Mouse (Mus musculus) kidney, adult 18-20 months (tissue): ENCODE results near the gene Cx3cr1.
"Not testable (repeated sequence)": the region's sequence is repeated elsewhere in the genome, so short reads cannot be mapped to it uniquely, and the experiment has no call there.

ENCODE experiments used
- DNase-seq: peaks from one replicate; pipeline ENCODE4 v3.0.0; 2021

Cx3cr1 gene

GRCm38 (mm10) chr9:120023086-120023811, 46.4 kb downstream of the Cx3cr1 start, which contains the start of gene Xirp1:
Xirp1 (minus strand) TSS chr9:120023598.
- no peak for DNase-seq

- no peak for DNase-seq
Observed at GRCm38 (mm10) chr9:120021164-120021563, 48.5 kb downstream of the Cx3cr1 start.

GRCm38 (mm10) chr9:120020285-120020890, 49.3 kb downstream of the Cx3cr1 start:
- peak; percentile 81 for DNase-seq

- no peak for DNase-seq
Observed at GRCm38 (mm10) chr9:120016956-120017355, 52.7 kb downstream of the Cx3cr1 start.

GRCm38 (mm10) chr9:120014828-120015227, 54.9 kb downstream of the Cx3cr1 start:
- DNase-seq: no peak

- no peak for DNase-seq
Observed at GRCm38 (mm10) chr9:120013251-120013820, 56.3 kb downstream of the Cx3cr1 start.

GRCm38 (mm10) chr9:120012781-120013180, 56.9 kb downstream of the Cx3cr1 start:
- DNase-seq: no peak

GRCm38 (mm10) chr9:120012161-120012560, 57.5 kb downstream of the Cx3cr1 start:
- DNase-seq: not testable (repeated sequence)

- no peak for DNase-seq
Observed at GRCm38 (mm10) chr9:120011533-120011932, 58.1 kb downstream of the Cx3cr1 start.

GRCm38 (mm10) chr9:120010781-120011511, 58.7 kb downstream of the Cx3cr1 start:
- peak; percentile 100 for DNase-seq

GRCm38 (mm10) chr9:120009871-120010270, 59.8 kb downstream of the Cx3cr1 start:
- no peak for DNase-seq

GRCm38 (mm10) chr9:120009226-120009841, 60.3 kb downstream of the Cx3cr1 start:
- DNase-seq: no peak

GRCm38 (mm10) chr9:120007833-120008232, 61.8 kb downstream of the Cx3cr1 start:
- no peak for DNase-seq

- no peak for DNase-seq
Observed at GRCm38 (mm10) chr9:120005936-120006335, 63.7 kb downstream of the Cx3cr1 start.

- no peak for DNase-seq
Observed at GRCm38 (mm10) chr9:120002893-120003292, 66.8 kb downstream of the Cx3cr1 start.

GRCm38 (mm10) chr9:120001945-120002725, 67.5 kb downstream of the Cx3cr1 start:
- peak; percentile 94 for DNase-seq

GRCm38 (mm10) chr9:120000761-120001160, 68.9 kb downstream of the Cx3cr1 start:
- DNase-seq: peak; percentile 42

- no peak for DNase-seq
Observed at GRCm38 (mm10) chr9:119999636-120000035, 70.0 kb downstream of the Cx3cr1 start.

- DNase-seq: no peak
Observed at GRCm38 (mm10) chr9:119998776-119999175, 70.9 kb downstream of the Cx3cr1 start.

GRCm38 (mm10) chr9:119996080-119996479, 73.6 kb downstream of the Cx3cr1 start:
- DNase-seq: no peak

- no peak for DNase-seq
Observed at GRCm38 (mm10) chr9:119994207-119994606, 75.5 kb downstream of the Cx3cr1 start.
